9 mouse cellular contexts compared by ENCODE assay signal in genomic region chr15:80784553-80784971, GRCm38 (mm10).
DNase-seq lines count a peak whose midpoint lies in the region; ATAC-seq lines count a peak whose summit lies in the region.
"Had no signal": no experiment of that assay in that cellular context is flagged by ENCODE, and none has a peak within 500 bp of the region (broad histone marks: within the 10 kb centered on the region; RNA-seq: fewer than 3 reads in every experiment).

No protein-coding gene starts in this region.

- H3K9me3 ChIP-seq in kidney, embryonic 15.5 days (replicated peaks) = no peaks in the 10 kb centered on the region
- H3K9me3 ChIP-seq in midbrain, embryonic 16.5 days (replicated peaks; ENCODE audit: control insufficient read depth, low read length, poor library complexity, severe bottlenecking) = no peaks in the 10 kb centered on the region
- no peaks in the 10 kb centered on the region for H3K9me3 ChIP-seq in midbrain, embryonic 14.5 days (ENCODE audit: control insufficient read depth, low read length)
- H3K9me3 ChIP-seq: limb, embryonic 13.5 days had no signal

- no peak overlapping the region for H3K4me3 ChIP-seq in kidney, embryonic 15.5 days (replicated peaks)
- H3K4me3 ChIP-seq in midbrain, embryonic 16.5 days (ENCODE audit: low read depth, low read length) = no peak overlapping the region
- H3K4me3 ChIP-seq in midbrain, embryonic 14.5 days (replicated peaks; ENCODE audit: low read depth, low read length) = no peak overlapping the region
- H3K4me3 ChIP-seq: limb, embryonic 13.5 days had no signal

- H3K4me1 ChIP-seq in kidney, embryonic 15.5 days = peaks cover 11% of the 10 kb centered on the region
- H3K4me1 ChIP-seq in midbrain, embryonic 16.5 days (ENCODE audit: control insufficient read depth, insufficient read depth, low read length) = no peaks in the 10 kb centered on the region
- H3K4me1 ChIP-seq in midbrain, embryonic 14.5 days (ENCODE audit: control insufficient read depth, insufficient read depth, low read length) = no peaks in the 10 kb centered on the region

- H3K4me2 ChIP-seq in kidney, embryonic 15.5 days = peak overlapping the region; percentile 30
- H3K4me2 ChIP-seq in midbrain, embryonic 16.5 days (ENCODE audit: low read length) = no peak overlapping the region
- H3K4me2 ChIP-seq in midbrain, embryonic 14.5 days (ENCODE audit: low read length) = no peak overlapping the region
- H3K4me2 ChIP-seq: limb, embryonic 13.5 days had no signal

- ATAC-seq in kidney, embryonic 15.5 days (replicated peaks; ENCODE audit: low FRiP score) = peak; percentile 64; the same call in 1 of the 2 replicates
- ATAC-seq in megakaryocyte, adult 5-6 weeks (ENCODE audit: poor library complexity, severe bottlenecking) = peak; percentile 73
- no peak for ATAC-seq in midbrain, embryonic 16.5 days
- no peak for ATAC-seq in midbrain, embryonic 14.5 days (ENCODE audit: low FRiP score, low TSS enrichment)

- no peak overlapping the region for H3K9ac ChIP-seq in kidney, embryonic 15.5 days
- H3K9ac ChIP-seq in midbrain, embryonic 16.5 days (ENCODE audit: low read depth, low read length) = no peak overlapping the region
- no peak overlapping the region for H3K9ac ChIP-seq in midbrain, embryonic 14.5 days (replicated peaks; ENCODE audit: low read length)
- H3K9ac ChIP-seq: limb, embryonic 13.5 days had no signal

- no peaks in the 10 kb centered on the region for H3K36me3 ChIP-seq in kidney, embryonic 15.5 days
- no peaks in the 10 kb centered on the region for H3K36me3 ChIP-seq in midbrain, embryonic 16.5 days (ENCODE audit: control insufficient read depth, insufficient read depth, low read length)
- H3K36me3 ChIP-seq in midbrain, embryonic 14.5 days (ENCODE audit: control insufficient read depth, insufficient read depth, low read length) = no peaks in the 10 kb centered on the region
- H3K36me3 ChIP-seq: limb, embryonic 13.5 days had no signal

- no peaks in the 10 kb centered on the region for H3K27me3 ChIP-seq in kidney, embryonic 15.5 days
- no peaks in the 10 kb centered on the region for H3K27me3 ChIP-seq in midbrain, embryonic 16.5 days (ENCODE audit: control insufficient read depth, insufficient read depth, low read depth, low read length)
- no peaks in the 10 kb centered on the region for H3K27me3 ChIP-seq in midbrain, embryonic 14.5 days (ENCODE audit: control insufficient read depth, insufficient read depth, low read length)
- H3K27me3 ChIP-seq: limb, embryonic 13.5 days had no signal

- intact Hi-C loops in heart, postnatal 10 days (cut with DNase I) = no loop called here

- DNase-seq in kidney, postnatal 14 days = no peak
- DNase-seq in NIH3T3 (ENCODE audit: low read depth) = peak; percentile 29
- DNase-seq in heart, postnatal 10 days = peak; percentile 40 to 43
- no peak for DNase-seq in midbrain, embryonic 14.5 days
- no peak for DNase-seq in right cerebral cortex, adult 2 months (ENCODE audit: low spot score in 2 of 2)

- WGBS in kidney, embryonic 15.5 days = 33% methylated on average over 7 of the region's 7 CpGs
- WGBS in midbrain, embryonic 16.5 days = 39% methylated on average over 7 of the region's 7 CpGs
- WGBS in midbrain, embryonic 14.5 days = 41% methylated on average over 7 of the region's 7 CpGs

- H3K27ac ChIP-seq in kidney, embryonic 15.5 days = peak overlapping the region; percentile 51; the same call in 1 of the 2 replicates
- no peak overlapping the region for H3K27ac ChIP-seq in midbrain, embryonic 16.5 days (ENCODE audit: low read length)
- no peak overlapping the region for H3K27ac ChIP-seq in midbrain, embryonic 14.5 days (replicated peaks; ENCODE audit: low read depth, low read length)
- H3K27ac ChIP-seq: limb, embryonic 13.5 days had no signal

Comparison
In these comparisons a context has a peak if more than half of its experiments do, and no peak if none do; other contexts are left out.
1. ATAC-seq: peak in kidney, embryonic 15.5 days (single experiment) and megakaryocyte, adult 5-6 weeks (single experiment); none in midbrain, embryonic 16.5 days (single experiment) and midbrain, embryonic 14.5 days (single experiment).
2. DNase-seq: peak in NIH3T3 (single experiment) and heart, postnatal 10 days (2 of 2); none in kidney, postnatal 14 days (single experiment), midbrain, embryonic 14.5 days (single experiment) and right cerebral cortex, adult 2 months (0 of 2).